Mouse (Mus musculus) cerebellum, adult 2 months (tissue): ENCODE data around the gene Anxa6.

Experiments
- CTCF ChIP-seq: fragments of 200-500 bp; IDR thresholded peaks from 2 replicates; pipeline ENCODE4 v1.5.1; 2011; ENCODE audit warnings: low read depth, mild to moderate bottlenecking, control low read depth, low read length, moderate library complexity, borderline replicate concordance; ENCODE audit not compliant: insufficient read depth
- POLR2A ChIP-seq: fragments of 200-500 bp; IDR thresholded peaks from 2 replicates; pipeline ENCODE4 v1.6.1; 2011; ENCODE audit warnings: low read length, control low read depth, borderline replicate concordance; ENCODE audit not compliant: insufficient read depth

GRCm38 (mm10) chr11:54929290-54929689 is 104.0 kb downstream of the Anxa6 start:
- TF ChIP-seq CTCF, result no peak
- TF ChIP-seq POLR2A, result no peak
